Mouse (Mus musculus): Measurements from ENCODE around the gene Nav2.

The Nav2 gene

DNA sequence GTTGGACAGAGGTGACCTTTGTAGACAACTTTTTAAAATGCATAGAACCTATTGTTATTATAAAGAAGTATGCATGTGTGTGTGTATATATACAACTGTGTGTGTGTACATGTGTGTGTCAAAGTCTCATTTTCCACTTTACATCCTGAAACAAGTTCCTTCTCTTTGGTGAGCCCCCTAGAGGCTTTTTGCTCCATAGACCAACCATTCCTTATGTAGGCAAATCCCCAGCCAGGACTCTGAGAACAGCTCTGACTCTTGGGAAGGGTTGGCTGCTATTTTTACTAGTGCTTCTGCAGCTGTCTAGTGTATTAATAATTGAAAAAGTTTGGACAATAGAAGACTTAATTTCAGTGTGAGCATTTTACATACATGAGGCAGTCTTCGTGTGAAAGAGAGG lies 464.7 kb downstream of the Nav2 start:
- in situ Hi-C loops (cut with MboI; ENCODE audit: low sequenced_read_pairs): no loop called here

- in situ Hi-C loops (cut with MboI; ENCODE audit: low sequenced_read_pairs): no loop called here
These were observed 465.1 kb downstream of the Nav2 start for GRCm38 (mm10) chr7:49373661-49374060.

DNA sequence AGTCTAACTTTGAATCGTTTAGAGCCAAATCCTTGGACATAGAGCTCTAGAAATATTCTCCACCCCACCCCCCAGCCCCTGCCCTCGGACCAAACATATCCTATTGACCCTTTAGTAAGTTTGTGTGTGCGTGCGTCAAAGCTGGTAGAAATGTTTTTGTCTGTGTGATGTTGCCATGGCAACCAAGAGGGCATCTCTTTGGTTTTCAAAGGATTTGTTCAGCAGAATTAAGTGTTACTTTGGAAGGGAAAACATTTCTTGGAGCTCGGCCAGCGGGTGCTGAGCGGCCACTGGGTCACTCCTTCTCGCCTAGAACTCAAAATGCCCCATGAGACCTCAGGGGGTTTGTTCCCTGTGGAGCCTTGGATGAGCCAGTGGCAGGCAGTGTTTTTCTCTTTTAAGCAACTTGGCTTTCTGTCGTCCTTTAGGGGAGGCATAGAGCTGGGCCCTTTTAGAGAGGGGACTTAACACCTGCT lies 467.0 kb downstream of the Nav2 start:
- in situ Hi-C loops (cut with MboI; ENCODE audit: low sequenced_read_pairs): no loop called here

- in situ Hi-C loops (cut with MboI; ENCODE audit: low sequenced_read_pairs): no loop called here
These were observed 470.1 kb downstream of the Nav2 start for GRCm38 (mm10) chr7:49378608-49379007.

- in situ Hi-C loops (cut with MboI; ENCODE audit: low sequenced_read_pairs): no loop called here
These were observed 472.4 kb downstream of the Nav2 start for GRCm38 (mm10) chr7:49380940-49381339.

DNA sequence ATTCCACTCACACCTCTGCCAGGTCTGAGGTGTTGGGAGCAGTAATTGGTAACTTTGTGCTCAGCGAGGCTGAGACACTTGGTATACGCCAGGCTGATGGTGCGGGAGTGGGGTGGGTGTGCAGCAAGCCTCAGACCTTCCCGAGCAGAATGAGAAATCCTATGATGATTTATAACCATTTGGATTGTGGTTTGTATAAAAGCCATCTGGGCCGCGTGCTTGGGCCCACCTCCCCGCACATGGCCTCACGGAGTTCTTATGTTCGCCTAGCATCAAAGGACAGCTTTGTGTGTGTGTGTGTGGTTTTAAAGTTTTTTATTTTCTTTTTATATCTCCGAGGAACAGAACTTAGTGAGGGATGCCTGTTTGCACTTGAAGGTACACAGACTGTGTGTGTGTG lies 474.4 kb downstream of the Nav2 start:
- in situ Hi-C loops (cut with MboI; ENCODE audit: low sequenced_read_pairs): no loop called here

DNA sequence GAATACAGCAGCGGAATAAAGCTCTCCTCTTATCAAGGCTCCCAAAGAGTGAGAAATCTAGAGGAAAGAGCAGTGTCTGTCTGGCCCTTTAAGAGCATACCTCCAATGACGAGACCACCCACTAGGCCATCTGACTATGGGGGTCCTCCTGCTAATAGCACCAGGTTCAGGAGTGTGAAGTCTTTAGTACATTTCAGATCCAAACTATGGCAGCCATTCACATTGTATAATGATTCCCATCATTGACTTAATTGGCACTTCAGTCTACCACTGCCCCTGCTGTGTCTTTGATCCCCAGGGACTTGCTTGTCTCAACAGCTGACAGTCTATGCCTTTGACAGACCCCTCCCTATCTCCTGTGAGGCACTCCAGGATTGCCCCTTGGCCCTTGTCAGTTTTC lies 479.6 kb downstream of the Nav2 start:
- in situ Hi-C loops (cut with MboI; ENCODE audit: low sequenced_read_pairs): no loop called here

DNA sequence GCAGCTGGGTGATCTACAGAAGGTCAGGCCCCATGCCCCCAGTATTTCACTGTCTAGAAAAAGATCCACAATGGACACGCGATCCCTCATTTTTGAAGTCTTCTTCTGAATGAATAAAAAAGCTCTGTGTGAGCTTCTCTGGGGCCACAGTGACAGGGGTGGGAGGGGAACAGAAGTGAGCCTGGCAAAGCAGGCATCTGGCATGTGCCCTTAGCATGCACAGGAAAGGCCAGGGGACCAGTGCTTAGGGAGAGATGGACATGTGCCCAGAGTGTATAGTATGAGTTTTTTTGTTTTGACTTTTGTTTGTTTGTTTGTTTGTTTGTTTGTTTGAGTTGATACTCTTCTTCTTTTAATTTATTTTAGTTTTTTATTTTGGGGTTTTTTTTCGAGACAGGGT lies 481.8 kb downstream of the Nav2 start:
- in situ Hi-C loops (cut with MboI; ENCODE audit: low sequenced_read_pairs): no loop called here

DNA sequence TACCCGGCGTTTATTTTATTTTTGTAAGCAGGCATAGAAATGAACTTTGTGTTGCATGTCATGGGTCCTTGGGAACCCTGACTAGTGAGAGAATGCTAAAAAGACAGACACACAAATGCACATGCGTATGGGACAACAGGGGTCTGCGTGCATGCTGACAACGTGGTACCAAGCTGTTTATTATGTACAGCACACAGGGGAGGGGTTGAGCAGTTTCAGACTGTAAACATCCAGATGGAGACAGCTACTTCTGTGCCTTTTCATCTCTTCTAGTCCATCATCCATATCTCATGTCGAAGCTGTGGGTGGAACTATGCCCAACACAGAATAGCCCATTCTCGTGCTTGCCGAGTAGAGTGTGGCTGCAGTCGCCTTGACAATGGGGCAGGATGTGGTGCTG lies 482.3 kb downstream of the Nav2 start:
- in situ Hi-C loops (cut with MboI; ENCODE audit: low sequenced_read_pairs): no loop called here

DNA sequence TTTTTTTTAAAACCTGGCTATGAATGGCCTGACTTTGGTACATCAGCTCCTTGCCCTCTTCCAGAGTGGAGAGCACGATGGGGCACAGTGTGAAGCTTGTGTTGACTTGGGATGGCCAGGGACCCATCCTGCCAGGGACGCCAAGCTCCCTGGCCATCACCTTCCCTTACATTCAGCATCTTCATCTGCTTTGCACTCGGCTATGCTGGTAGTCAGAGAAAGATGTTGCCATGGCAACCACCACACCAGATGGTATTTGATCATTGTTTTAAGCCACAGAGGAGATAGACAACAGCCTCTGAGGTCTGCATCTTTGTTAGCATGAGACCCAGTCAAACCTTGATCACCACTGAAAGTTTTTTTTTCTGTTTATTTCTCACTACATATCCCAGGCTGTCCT lies 483.7 kb downstream of the Nav2 start:
- in situ Hi-C loops (cut with MboI; ENCODE audit: low sequenced_read_pairs): no loop called here

GRCm38 (mm10) chr7:49392834-49393233 lies 484.3 kb downstream of the Nav2 start:
- in situ Hi-C loops (cut with MboI; ENCODE audit: low sequenced_read_pairs): no loop called here

GRCm38 (mm10) chr7:49393857-49394256 lies 485.3 kb downstream of the Nav2 start:
- in situ Hi-C loops (cut with MboI; ENCODE audit: low sequenced_read_pairs): no loop called here

DNA sequence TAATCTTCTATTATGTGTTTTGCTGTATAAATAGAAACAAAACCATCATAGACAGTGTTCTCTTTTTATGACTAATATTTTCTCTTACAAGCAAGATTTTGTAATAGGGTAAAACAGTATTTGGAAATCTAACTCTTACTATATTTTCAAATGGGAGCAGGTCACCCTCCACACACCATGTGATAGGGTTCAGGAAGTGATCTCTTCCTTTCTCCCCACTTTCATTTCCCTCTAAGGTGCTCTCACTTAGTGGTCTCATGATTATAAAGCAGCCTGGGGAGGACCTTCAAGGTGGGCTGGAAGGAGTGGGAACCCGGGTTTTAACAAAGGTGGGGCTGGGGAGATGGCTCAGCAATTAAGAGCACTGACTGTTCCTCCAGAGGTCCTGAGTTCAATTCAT lies 487.7 kb downstream of the Nav2 start:
- in situ Hi-C loops (cut with MboI; ENCODE audit: low sequenced_read_pairs): no loop called here

GRCm38 (mm10) chr7:49397441-49398003 lies 489.0 kb downstream of the Nav2 start:
- in situ Hi-C loops (cut with MboI; ENCODE audit: low sequenced_read_pairs): no loop called here

GRCm38 (mm10) chr7:49398020-49398516 lies 489.6 kb downstream of the Nav2 start:
- in situ Hi-C loops (cut with MboI; ENCODE audit: low sequenced_read_pairs): no loop called here

DNA sequence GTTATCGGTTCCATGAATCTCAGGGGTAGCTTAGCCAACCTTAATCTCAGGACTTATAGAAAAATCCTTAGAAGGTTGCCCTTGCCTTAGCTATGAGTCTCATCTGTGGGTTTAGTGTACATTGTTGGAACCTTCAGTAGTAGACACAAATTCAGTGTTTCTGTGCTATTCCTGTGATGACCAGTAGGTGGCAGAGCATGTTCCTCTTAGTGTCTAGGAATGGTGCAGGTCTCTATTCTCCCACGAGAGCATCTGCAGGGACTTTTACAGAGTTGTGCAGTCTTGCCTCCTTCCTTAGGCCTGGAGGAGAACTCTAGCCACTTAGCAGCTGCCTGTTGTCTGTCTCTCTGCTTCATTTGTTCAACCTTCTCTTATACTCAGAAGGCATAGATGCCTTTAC lies 490.8 kb downstream of the Nav2 start:
- in situ Hi-C loops (cut with MboI; ENCODE audit: low sequenced_read_pairs): no loop called here

DNA sequence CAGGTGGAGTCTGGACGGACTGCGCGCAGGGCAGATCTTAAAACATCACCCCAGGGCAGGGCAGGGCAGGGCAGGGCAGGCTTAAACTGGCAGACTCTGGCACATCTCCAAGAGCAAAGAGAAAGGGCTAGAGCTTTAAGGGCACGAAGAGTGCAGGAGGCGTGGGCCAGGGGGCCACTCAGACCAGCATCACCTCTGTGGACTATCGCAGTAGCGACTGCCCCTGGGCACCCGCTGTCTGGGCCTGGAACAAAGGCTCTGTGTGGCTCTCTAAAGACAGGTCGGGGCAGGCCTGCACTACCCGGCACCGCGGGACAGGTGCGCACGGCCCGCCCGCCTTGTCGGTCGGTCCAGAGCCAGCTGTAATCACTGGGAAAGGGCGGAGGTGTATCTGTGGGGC lies 491.9 kb downstream of the Nav2 start:
- in situ Hi-C loops (cut with MboI; ENCODE audit: low sequenced_read_pairs): no loop called here

- in situ Hi-C loops (cut with MboI; ENCODE audit: low sequenced_read_pairs): no loop called here
These were observed 494.0 kb downstream of the Nav2 start for GRCm38 (mm10) chr7:49402526-49402925.

DNA sequence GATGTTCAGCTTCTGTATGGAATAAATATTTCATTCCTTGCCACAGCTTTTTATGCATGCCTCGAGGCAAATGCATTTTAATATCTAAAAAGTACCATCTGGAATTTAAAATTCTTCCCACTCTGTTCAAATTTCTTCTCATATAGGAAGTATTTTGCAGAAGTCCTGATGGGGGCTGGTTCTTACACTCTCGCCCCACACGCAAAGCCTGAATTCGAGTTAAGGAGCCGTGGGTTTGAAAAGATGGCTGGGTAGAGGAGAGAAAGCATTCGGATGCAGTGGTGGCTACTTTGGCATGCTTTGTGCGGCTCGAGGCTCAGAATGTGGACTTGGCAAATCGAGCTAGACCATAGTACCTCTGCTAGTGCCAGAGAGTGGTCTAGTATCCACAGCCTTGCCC lies 499.2 kb downstream of the Nav2 start:
- in situ Hi-C loops (cut with MboI; ENCODE audit: low sequenced_read_pairs): no loop called here

DNA sequence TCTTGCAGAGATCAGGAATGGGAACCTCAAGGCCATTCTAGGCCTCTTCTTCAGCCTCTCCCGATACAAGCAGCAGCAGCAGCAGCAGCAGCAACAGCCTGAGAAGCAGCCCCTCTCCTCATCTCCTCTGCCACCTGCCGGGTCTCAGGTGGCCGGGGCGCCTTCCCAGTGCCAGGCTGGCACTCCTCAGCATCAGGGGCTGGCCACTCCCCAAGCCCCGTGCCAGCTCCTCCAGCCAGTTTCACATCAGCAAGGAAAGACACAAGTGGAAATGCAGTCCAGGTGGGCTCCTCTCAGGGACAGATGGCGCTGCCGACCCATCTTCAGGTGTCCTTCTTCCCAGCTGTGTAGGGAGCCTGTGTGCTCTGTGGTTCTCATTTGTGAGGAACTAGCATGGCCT lies 500.1 kb downstream of the Nav2 start:
- in situ Hi-C loops (cut with MboI; ENCODE audit: low sequenced_read_pairs): no loop called here

- in situ Hi-C loops (cut with MboI; ENCODE audit: low sequenced_read_pairs): no loop called here
These were observed 500.7 kb downstream of the Nav2 start for GRCm38 (mm10) chr7:49409265-49409664.

GRCm38 (mm10) chr7:49410188-49410587 lies 501.7 kb downstream of the Nav2 start:
- in situ Hi-C loops (cut with MboI; ENCODE audit: low sequenced_read_pairs): no loop called here

GRCm38 (mm10) chr7:49410892-49411291 lies 502.4 kb downstream of the Nav2 start:
- in situ Hi-C loops (cut with MboI; ENCODE audit: low sequenced_read_pairs): no loop called here

Data from CH12F3 (cell line).